ENCODE assay signal across 8 mouse cellular contexts in genomic region chr2:69723519-69723825, GRCm38 (mm10). TPM values are rescaled to one million over a fixed set of nuclear protein-coding genes. Genes with fewer than 3 reads are reported as not detected.
DNase-seq lines count a peak whose midpoint lies in the region; ATAC-seq and TF ChIP-seq lines count a peak whose summit lies in the region.

No protein-coding gene starts in this region.

- peaks cover 5% of the 10 kb centered on the region for H3K4me1 ChIP-seq in lung, adult 2 months (ENCODE audit: control insufficient read depth, insufficient read depth, low read length)
- peaks cover 9% of the 10 kb centered on the region for H3K4me1 ChIP-seq in embryonic facial prominence, embryonic 13.5 days
- peaks cover 16% of the 10 kb centered on the region for H3K4me1 ChIP-seq in neural tube, embryonic 15.5 days

- H3K36me3 ChIP-seq in embryonic facial prominence, embryonic 13.5 days = no peaks in the 10 kb centered on the region
- H3K36me3 ChIP-seq in neural tube, embryonic 15.5 days = no peaks in the 10 kb centered on the region

- H3K4me2 ChIP-seq in embryonic facial prominence, embryonic 13.5 days = peak overlapping the region; percentile 74
- H3K4me2 ChIP-seq in neural tube, embryonic 15.5 days = peak overlapping the region; percentile 71

- no peak for TF ChIP-seq CTCF in lung, adult 2 months (IDR thresholded peaks at IDR 0.05; ENCODE audit: insufficient read depth, low read length)

- peak overlapping the region; percentile 96 for H3K4me3 ChIP-seq in lung, adult 2 months (replicated peaks; ENCODE audit: extremely low read depth, low read depth, low read length)
- H3K4me3 ChIP-seq in embryonic facial prominence, embryonic 13.5 days = peak overlapping the region; percentile 80
- H3K4me3 ChIP-seq in neural tube, embryonic 15.5 days (replicated peaks) = peak overlapping the region; percentile 97

- H3K9ac ChIP-seq in embryonic facial prominence, embryonic 13.5 days = peak overlapping the region; percentile 94
- peak overlapping the region; percentile 86 for H3K9ac ChIP-seq in neural tube, embryonic 15.5 days (replicated peaks)

- H3K9me3 ChIP-seq in embryonic facial prominence, embryonic 13.5 days = no peaks in the 10 kb centered on the region
- no peaks in the 10 kb centered on the region for H3K9me3 ChIP-seq in neural tube, embryonic 15.5 days (replicated peaks)

- peak overlapping the region; percentile 91 for H3K27ac ChIP-seq in embryonic facial prominence, embryonic 13.5 days
- peak overlapping the region; percentile 94 for H3K27ac ChIP-seq in neural tube, embryonic 15.5 days (replicated peaks)

- H3K27me3 ChIP-seq in embryonic facial prominence, embryonic 13.5 days = peaks cover 6% of the 10 kb centered on the region; the same call in 1 of the 2 replicates
- peaks cover 9% of the 10 kb centered on the region; the same call in 1 of the 2 replicates for H3K27me3 ChIP-seq in neural tube, embryonic 15.5 days (replicated peaks)

- WGBS in lung, adult 2 months = under 1% methylated on average over 13 of the region's 13 CpGs
- under 1% methylated on average over 13 of the region's 13 CpGs for WGBS in embryonic facial prominence, embryonic 13.5 days
- WGBS in large intestine, adult 2 months = 1% methylated on average over 13 of the region's 13 CpGs
- WGBS in neural tube, embryonic 15.5 days = 1% methylated on average over 13 of the region's 13 CpGs

- DNase-seq in lung, adult 2 months = no peak
- DNase-seq in lung, postnatal 4 days = no peak
- peak; percentile 8 for DNase-seq in large intestine, adult 2 months (ENCODE audit: low read depth, low spot score)
- DNase-seq in adrenal gland, adult 2 months = no peak
- no peak for DNase-seq in adrenal gland, postnatal 36 days
- DNase-seq in layer of hippocampus, postnatal 25 days (ENCODE audit: extremely low spot score in 1 of 2, low spot score in 1 of 2) = no peak

- TF ChIP-seq POLR2A in lung, adult 2 months (IDR thresholded peaks at IDR 0.05; ENCODE audit: borderline replicate concordance, extremely low read depth, low read depth, low read length) = no peak

- ATAC-seq in embryonic facial prominence, embryonic 13.5 days (ENCODE audit: insufficient number of reproducible peaks, insufficient read depth, low FRiP score, low TSS enrichment, low read depth) = no peak
- no peak for ATAC-seq in neural tube, embryonic 15.5 days (ENCODE audit: low FRiP score)

RNA-seq across cellular contexts. Expression of gene Ppig, which starts 1.1 kb away (rescaled TPM):
- polyA plus RNA-seq in lung, adult 2 months (2012; rRNA removed) = 1.2 and 2.2 TPM in 2 replicates
- 179 and 195 TPM in 2 replicates for polyA plus RNA-seq in embryonic facial prominence, embryonic 13.5 days (2015; fragmentation: Nextera tagmentation; extraction: Ambion mirVana)
- polyA plus RNA-seq in large intestine, adult 2 months (2012; rRNA removed) = 2.4 and 2.9 TPM in 2 replicates
- 133 and 136 TPM in 2 replicates for polyA plus RNA-seq in neural tube, embryonic 15.5 days (2015; fragmentation: Nextera tagmentation; extraction: Ambion mirVana)
- 10 to 100 TPM; 48.9 to 61.8 TPM for total RNA-seq in adrenal gland, adult 2 months (2021)
- 0.40 and 0.71 TPM in 2 replicates for polyA plus RNA-seq in adrenal gland, adult 2 months (2012; rRNA removed)
- 10 to 100 TPM; 68.8 to 70.1 TPM for total RNA-seq in adrenal gland, postnatal 36 days (2021)
- total RNA-seq in layer of hippocampus, postnatal 25 days (2021) = 10 to 100 TPM; 60.4 to 66.1 TPM

RNA-seq across cellular contexts. Expression of gene Fastkd1, which starts 10.2 kb away (rescaled TPM):
- polyA plus RNA-seq in lung, adult 2 months (2012; rRNA removed) = 3.4 and 4.3 TPM in 2 replicates
- 11.2 and 12.6 TPM in 2 replicates for polyA plus RNA-seq in embryonic facial prominence, embryonic 13.5 days (2015; fragmentation: Nextera tagmentation; extraction: Ambion mirVana)
- polyA plus RNA-seq in large intestine, adult 2 months (2012; rRNA removed) = 4.2 and 4.7 TPM in 2 replicates
- 14.9 and 15.0 TPM in 2 replicates for polyA plus RNA-seq in neural tube, embryonic 15.5 days (2015; fragmentation: Nextera tagmentation; extraction: Ambion mirVana)
- 10 to 100 TPM; 20.1 to 28.2 TPM for total RNA-seq in adrenal gland, adult 2 months (2021)
- 3.3 and 3.7 TPM in 2 replicates for polyA plus RNA-seq in adrenal gland, adult 2 months (2012; rRNA removed)
- 10 to 100 TPM; 22.3 to 24.9 TPM for total RNA-seq in adrenal gland, postnatal 36 days (2021)
- total RNA-seq in layer of hippocampus, postnatal 25 days (2021) = 10 to 100 TPM; 16.6 to 19.4 TPM

RNA-seq across cellular contexts. Expression of gene Klhl41, which starts 53.6 kb away (rescaled TPM):
- 0.35 and 5.1 TPM in 2 replicates for polyA plus RNA-seq in lung, adult 2 months (2012; rRNA removed)
- 2.4 and 3.2 TPM in 2 replicates for polyA plus RNA-seq in embryonic facial prominence, embryonic 13.5 days (2015; fragmentation: Nextera tagmentation; extraction: Ambion mirVana)
- 0.06 and 0.07 TPM in 2 replicates for polyA plus RNA-seq in large intestine, adult 2 months (2012; rRNA removed)
- 2.1 and 2.2 TPM in 2 replicates for polyA plus RNA-seq in neural tube, embryonic 15.5 days (2015; fragmentation: Nextera tagmentation; extraction: Ambion mirVana)
- under 1 TPM; 0.35 TPM for total RNA-seq in adrenal gland, adult 2 months (2021)
- 0.04 TPM in 1 of 2 replicates, not detected in the other for polyA plus RNA-seq in adrenal gland, adult 2 months (2012; rRNA removed)
- under 1 TPM; 0.23 to 0.36 TPM for total RNA-seq in adrenal gland, postnatal 36 days (2021)
- total RNA-seq in layer of hippocampus, postnatal 25 days (2021) = under 1 TPM; 0.57 to 0.66 TPM

Comparison
In these comparisons a context has a peak if more than half of its experiments do, and no peak if none do; other contexts are left out.
1. RNA of gene Ppig, which starts 1.1 kb away (polyA plus RNA-seq): 179 to 195 TPM in embryonic facial prominence, embryonic 13.5 days and 133 to 136 TPM in neural tube, embryonic 15.5 days; 2.4 to 2.9 TPM in large intestine, adult 2 months, 1.2 to 2.2 TPM in lung, adult 2 months and 0.40 to 0.71 TPM in adrenal gland, adult 2 months; every median in the first group is over 10 times any median in the second.
2. Peak in every context shown above with its lines, with median percentiles within 50 percentile points of each other: H3K4me3 ChIP-seq.